Mouse (Mus musculus): ENCODE measurements around the gene Cox19.

DNA sequence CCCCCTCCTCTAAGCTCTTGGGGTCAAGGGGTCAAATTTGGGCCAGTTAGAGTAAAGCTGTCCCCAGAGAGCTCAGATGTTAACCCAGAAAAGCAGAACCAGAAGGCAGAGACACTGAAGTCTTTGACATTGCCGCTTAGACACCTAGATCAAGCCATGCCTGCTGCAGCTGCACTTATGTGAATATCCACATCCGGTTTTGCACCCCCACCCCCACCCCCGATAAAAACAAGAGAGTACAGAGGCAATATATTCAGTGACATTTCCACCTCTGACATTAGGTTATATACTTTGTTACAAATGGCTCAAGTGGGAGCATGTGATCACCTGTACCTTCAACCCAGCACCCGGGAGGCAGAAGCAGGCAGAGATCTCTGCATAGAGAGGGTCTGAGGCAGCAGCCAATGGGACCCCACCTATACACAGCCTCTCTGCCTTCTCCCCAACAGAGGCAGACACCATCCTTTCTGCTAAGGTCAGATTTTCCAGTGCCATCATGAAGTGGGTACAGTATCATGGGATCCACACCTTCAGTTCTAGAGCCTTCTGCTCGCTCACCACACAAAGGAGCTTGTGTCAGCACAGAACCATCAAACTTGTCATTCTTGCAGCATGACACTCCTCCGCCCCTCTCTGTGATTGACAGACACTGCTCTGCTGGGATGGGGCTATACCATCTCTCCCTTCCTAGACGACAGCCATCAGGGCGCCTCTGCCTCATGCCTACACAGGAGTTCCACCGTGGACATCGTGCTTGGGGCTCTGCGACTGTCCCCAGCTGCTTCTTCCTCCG is 60.6 kb downstream of the Cox19 start:
- TF ChIP-seq POLR2A (IDR thresholded peaks at IDR 0.05; ENCODE audit: borderline replicate concordance, extremely low read depth, low read depth, low read length) (no peak), CTCF (IDR thresholded peaks at IDR 0.05; ENCODE audit: insufficient read depth, low read length) (no peak)

Measured in lung, adult 2 months (tissue).